Mouse (Mus musculus): ENCODE measurements around the gene Sncb. TPM values are rescaled to one million over a fixed set of nuclear protein-coding genes. Genes with fewer than 3 reads are reported as not detected.

Sncb gene
- total RNA-seq, 2 experiments from 2014 or later, result 503 to 525 TPM

- DNase-seq (ENCODE audit: low spot score in 2 of 2), result no peak
These were observed 17.3 kb upstream of the Sncb start, which contains the start of gene Eif4e1b for GRCm38 (mm10) chr13:54783698-54784097. Eif4e1b (plus strand) TSS chr13:54783998.

- DNase-seq (ENCODE audit: low spot score in 2 of 2), result no peak
These were observed 16.8 kb upstream of the Sncb start for GRCm38 (mm10) chr13:54783235-54783634.

- DNase-seq (ENCODE audit: low spot score in 2 of 2), result no peak
These were observed 14.7 kb upstream of the Sncb start for GRCm38 (mm10) chr13:54781086-54781485.

GRCm38 (mm10) chr13:54780592-54780991 lies 14.2 kb upstream of the Sncb start:
- DNase-seq (ENCODE audit: low spot score in 2 of 2), result peak; percentile 45 to 56

GRCm38 (mm10) chr13:54767012-54767411 lies 617 bp upstream of the Sncb start:
- DNase-seq (ENCODE audit: low spot score in 2 of 2), result no peak

- peak; percentile 36 to 54 for DNase-seq (ENCODE audit: low spot score in 2 of 2)
These were observed 859 bp downstream of the Sncb start for GRCm38 (mm10) chr13:54765281-54766191.

- no peak for DNase-seq (ENCODE audit: low spot score in 2 of 2)
These were observed 5.5 kb downstream of the Sncb start for GRCm38 (mm10) chr13:54760906-54761305.

GRCm38 (mm10) chr13:54760164-54760795 lies 6.1 kb downstream of the Sncb start:
- peak; percentile 59 to 66 for DNase-seq (ENCODE audit: low spot score in 2 of 2)

- DNase-seq (ENCODE audit: low spot score in 2 of 2), result peak; percentile 15 to 25
These were observed 6.9 kb downstream of the Sncb start for GRCm38 (mm10) chr13:54759496-54759895.

GRCm38 (mm10) chr13:54758756-54759470 lies 7.5 kb downstream of the Sncb start:
- peak; percentile 8 to 11 for DNase-seq (ENCODE audit: low spot score in 2 of 2)

- DNase-seq (ENCODE audit: low spot score in 2 of 2), result peak; percentile 93
These were observed 8.2 kb downstream of the Sncb start for GRCm38 (mm10) chr13:54758045-54758755.

- DNase-seq (ENCODE audit: low spot score in 2 of 2), result peak in 1 of 2 experiments; percentile 19
These were observed 9.1 kb downstream of the Sncb start for GRCm38 (mm10) chr13:54757093-54757830.

- DNase-seq (ENCODE audit: low spot score in 2 of 2), result peak in 1 of 2 experiments; percentile 5
These were observed 10.2 kb downstream of the Sncb start for GRCm38 (mm10) chr13:54756156-54756712.

- peak in 1 of 2 experiments; percentile 17 for DNase-seq (ENCODE audit: low spot score in 2 of 2)
These were observed 11.1 kb downstream of the Sncb start for GRCm38 (mm10) chr13:54755201-54755830.

GRCm38 (mm10) chr13:54754169-54755080 lies 12.0 kb downstream of the Sncb start:
- DNase-seq (ENCODE audit: low spot score in 2 of 2), result peak; percentile 7 to 24

GRCm38 (mm10) chr13:54753733-54754132 lies 12.7 kb downstream of the Sncb start:
- peak; percentile 5 to 10 for DNase-seq (ENCODE audit: low spot score in 2 of 2)

- DNase-seq (ENCODE audit: low spot score in 2 of 2), result peak; percentile 76 to 84
These were observed 13.7 kb downstream of the Sncb start for GRCm38 (mm10) chr13:54752656-54753055.

GRCm38 (mm10) chr13:54750699-54751098 lies 15.7 kb downstream of the Sncb start:
- DNase-seq (ENCODE audit: low spot score in 2 of 2), result no peak

Data from layer of hippocampus, postnatal 10 days (tissue).